21 mouse cellular contexts compared by ENCODE assay signal in genomic region chr8:116895521-116895920, GRCm38 (mm10).
"Had no signal": no experiment of that assay in that cellular context is flagged by ENCODE, and none has a peak within 500 bp of the region (broad histone marks: within the 10 kb centered on the region; RNA-seq: fewer than 3 reads in every experiment).

No protein-coding gene starts in this region.

- H3K4me3 ChIP-seq: heart, embryonic 13.5 days; heart, embryonic 15.5 days; hindbrain, embryonic 13.5 days; hindbrain, embryonic 15.5 days; kidney, embryonic 15.5 days; limb, embryonic 13.5 days; limb, embryonic 15.5 days; liver, embryonic 12.5 days had no signal

- DNase-seq: forebrain, postnatal 0 days; gastrocnemius, postnatal 10 days; gastrocnemius, postnatal 36 days; heart, postnatal 14 days; kidney, adult 8-10 months; kidney, postnatal 14 days; layer of hippocampus, adult 9-11 months; layer of hippocampus, postnatal 36 days; left cerebral cortex, postnatal 4 days; lung, adult 18-20 months had no signal

- H3K9ac ChIP-seq: forebrain, postnatal 0 days; heart, embryonic 13.5 days; heart, embryonic 15.5 days; hindbrain, embryonic 13.5 days; hindbrain, embryonic 15.5 days; kidney, embryonic 15.5 days; limb, embryonic 13.5 days; limb, embryonic 15.5 days; liver, embryonic 12.5 days; liver, embryonic 14.5 days had no signal

- H3K36me3 ChIP-seq: hindbrain, embryonic 15.5 days had no signal

- H3K27me3 ChIP-seq: heart, embryonic 13.5 days; heart, embryonic 15.5 days; hindbrain, embryonic 13.5 days; hindbrain, embryonic 15.5 days; kidney, embryonic 15.5 days; limb, embryonic 13.5 days; limb, embryonic 15.5 days; liver, embryonic 12.5 days had no signal

- H3K4me1 ChIP-seq: heart, embryonic 13.5 days; heart, embryonic 15.5 days; hindbrain, embryonic 13.5 days; hindbrain, embryonic 15.5 days; kidney, embryonic 15.5 days; limb, embryonic 13.5 days; limb, embryonic 15.5 days; liver, embryonic 12.5 days had no signal

- H3K27ac ChIP-seq: heart, embryonic 13.5 days; heart, embryonic 15.5 days; hindbrain, embryonic 13.5 days; hindbrain, embryonic 15.5 days; hindbrain, postnatal 0 days; kidney, embryonic 15.5 days; kidney, postnatal 0 days; limb, embryonic 13.5 days; limb, embryonic 15.5 days; liver, embryonic 12.5 days; liver, embryonic 14.5 days had no signal
